Mouse (Mus musculus) liver, embryonic 14.5 days (tissue): ENCODE measurements at regions not wholly inside any gene's neighbourhood (a gene's known extent, or its start where the extent isn't known, plus 50 kb on each side); places are given as distances from the start of the nearest gene placed in this dataset.

ENCODE experiments used
- CTCF ChIP-seq: IDR thresholded peaks from 2 replicates; pipeline ENCODE4 v1.5.1; 2016; ENCODE audit warnings: antibody characterized with exemption, low read depth, control low read depth
- EP300 ChIP-seq: IDR thresholded peaks from 2 replicates; pipeline ENCODE4 v1.6.1; 2016; ENCODE audit warnings: antibody characterized with exemption, low read depth

GRCm38 (mm10) chr9:120847649-120848048 lies 81.4 kb upstream of the Ctnnb1 start:
- TF ChIP-seq CTCF = no peak
- no peak for TF ChIP-seq EP300
